Mouse (Mus musculus): ENCODE measurements at regions not wholly inside any gene's neighbourhood (a gene's known extent, or its start where the extent isn't known, plus 50 kb on each side); places are given as distances from the start of the nearest gene placed in this dataset.

- no peak for DNase-seq (ENCODE audit: low spot score)
Measured at GRCm38 (mm10) chr9:32049546-32049945, 66.4 kb upstream of the Arhgap32 start.

- DNase-seq (ENCODE audit: low spot score): no peak
Measured at GRCm38 (mm10) chr9:32053886-32054615, 61.9 kb upstream of the Arhgap32 start.

GRCm38 (mm10) chr9:32057427-32058115 is 58.4 kb upstream of the Arhgap32 start:
- DNase-seq (ENCODE audit: low spot score): no peak

- DNase-seq (ENCODE audit: low spot score): no peak
Measured at GRCm38 (mm10) chr9:32062740-32063139, 53.2 kb upstream of the Arhgap32 start.

- DNase-seq (ENCODE audit: low spot score): no peak
Measured at GRCm38 (mm10) chr9:32063541-32063940, 52.4 kb upstream of the Arhgap32 start.

- DNase-seq (ENCODE audit: low spot score): no peak
Measured at GRCm38 (mm10) chr9:32064007-32064550, 51.9 kb upstream of the Arhgap32 start.

Data from thymus, postnatal 0 days (tissue).